Mouse (Mus musculus) hindbrain, embryonic 14.5 days (tissue): Measurements from ENCODE around the gene Olfr1375. TPM values are rescaled to one million over a fixed set of nuclear protein-coding genes. Genes with fewer than 3 reads are reported as not detected.

Experiments used
- ATAC-seq: fragments of 200-750 bp; cut with Nextera tagmentation; 2 replicates; pipeline ENCODE4 v1.8.0; 2017; ENCODE audit warnings: moderate number of reproducible peaks, mild to moderate bottlenecking, moderate TSS enrichment, moderate library complexity; ENCODE audit not compliant: low FRiP score
- DNase-seq: peaks from one replicate; pipeline ENCODE4 v3.0.0-alpha.2; 2015; ENCODE audit warnings: low spot score
- H3K27ac ChIP-seq: fragments of 300-500 bp; sonication (generic); 2 replicates; pipeline ENCODE4 v1.5.1; 2014; ENCODE audit warnings: mild to moderate bottlenecking, moderate library complexity
- H3K27me3 ChIP-seq: fragments of 300-500 bp; sonication (generic); 2 replicates; pipeline ENCODE4 v1.6.1; 2014; ENCODE audit warnings: mild to moderate bottlenecking, low read length, mixed read lengths; ENCODE audit not compliant: control insufficient read depth, insufficient read depth
- H3K36me3 ChIP-seq: fragments of 300-500 bp; sonication (generic); replicated peaks from 2 replicates; pipeline ENCODE4 v1.6.1; 2014; ENCODE audit not compliant: control insufficient read depth, insufficient read depth
- H3K4me1 ChIP-seq: fragments of 300-500 bp; sonication (generic); replicated peaks from 2 replicates; pipeline ENCODE4 v1.6.1; 2014; ENCODE audit warnings: antibody characterized with exemption, low read length, mixed read lengths; ENCODE audit not compliant: control insufficient read depth, insufficient read depth
- H3K4me2 ChIP-seq: fragments of 300-500 bp; sonication (generic); replicated peaks from 2 replicates; pipeline ENCODE4 v1.6.1; 2014; ENCODE audit warnings: mild to moderate bottlenecking, moderate library complexity
- H3K4me3 ChIP-seq: fragments of 300-500 bp; sonication (generic); replicated peaks from 2 replicates; pipeline ENCODE4 v1.5.1; 2014; ENCODE audit warnings: mild to moderate bottlenecking, low read length
- H3K9ac ChIP-seq: fragments of 300-500 bp; sonication (generic); 2 replicates; pipeline ENCODE4 v1.6.1; 2014
- H3K9me3 ChIP-seq: fragments of 300-500 bp; sonication (generic); 2 replicates; pipeline ENCODE4 v1.6.1; 2016; ENCODE audit warnings: low read length; ENCODE audit not compliant: control insufficient read depth
- WGBS: fragments of 180-500 bp; shearing (Covaris S2); extraction: QIAGEN DNeasy Blood & Tissue Kit; methylation state at CpG from one replicate; pipeline ENCODE4 v1.1.7; 2014; 5-methylcytosine and 5-hydroxymethylcytosine counted together
- polyA plus RNA-seq: library from polyadenylated mRNA; unstranded; fragments of >200 nt; fragmentation: Nextera tagmentation; extraction: Ambion mirVana; gene quantifications from 2 replicates; pipeline ENCODE4 v1.2.1, GENCODE M21; 2014

The Olfr1375 gene
- polyA plus RNA-seq, 1 experiment from 2014 or later, result not detected

DNA sequence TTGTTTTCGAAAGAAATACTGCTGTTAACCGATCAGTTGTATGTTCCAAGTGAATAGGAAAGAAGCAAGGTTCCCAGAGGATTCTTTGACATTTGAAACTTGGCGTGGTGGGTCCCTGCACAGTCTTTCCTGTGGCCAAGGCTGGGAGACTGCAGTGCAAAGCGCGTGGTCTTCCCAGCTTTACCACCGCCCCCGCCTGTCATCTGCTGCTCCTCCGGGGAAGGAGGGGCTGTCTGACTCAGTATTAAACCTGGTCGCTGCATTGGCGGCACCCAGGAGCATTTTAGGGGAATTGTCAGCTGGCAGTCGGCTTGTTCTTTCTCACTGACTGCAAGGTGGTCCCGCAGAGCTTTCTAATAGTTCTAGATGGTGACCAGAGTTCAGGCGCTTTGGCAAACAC, 37.4 kb downstream of the Olfr1375 start:
- Histone ChIP-seq H3K9me3 (no peaks in the 10 kb centered on the region), H3K4me3 (no peak overlapping the region), H3K4me1 (no peaks in the 10 kb centered on the region), H3K9ac (no peak overlapping the region), H3K27me3 (no peaks in the 10 kb centered on the region), H3K27ac (no peak overlapping the region), H3K4me2 (no peak overlapping the region), H3K36me3 (no peaks in the 10 kb centered on the region)
- ATAC-seq (no peak), DNase-seq (no peak)
- WGBS, result 73% methylated on average over 13 of the region's 13 CpGs

Other genes with a start within 250 kb of the Olfr1375 start
- gene Zfp354c, start 220.4 kb upstream of the Olfr1375 start, polyA plus RNA-seq, result 71.9 and 80.9 TPM in 2 replicates
- gene Zfp879, start 206.6 kb upstream of the Olfr1375 start, polyA plus RNA-seq, result 1.7 TPM in 2 replicates
- not detected in 2 replicates for gene Grm6, start 197.4 kb upstream of the Olfr1375 start, polyA plus RNA-seq
- 9.9 and 14.4 TPM in 2 replicates for gene Zfp454, start 160.5 kb upstream of the Olfr1375 start, polyA plus RNA-seq
- gene Zfp2, start 131.9 kb upstream of the Olfr1375 start, polyA plus RNA-seq, result 46.5 and 50.9 TPM in 2 replicates
- gene Zfp354b, start 116.5 kb upstream of the Olfr1375 start, polyA plus RNA-seq, result 5.1 and 5.5 TPM in 2 replicates
- not detected in 2 replicates for gene 4933414I15Rik, start 104.3 kb upstream of the Olfr1375 start, polyA plus RNA-seq
- not detected in 2 replicates for gene Prop1, start 94.3 kb upstream of the Olfr1375 start, polyA plus RNA-seq
- not detected in 2 replicates for gene Olfr1378, start 81.6 kb upstream of the Olfr1375 start, polyA plus RNA-seq
- gene Olfr1377, start 66.1 kb upstream of the Olfr1375 start, polyA plus RNA-seq, result not detected in 2 replicates
- gene Olfr51, start 44.5 kb upstream of the Olfr1375 start, polyA plus RNA-seq, result not detected in 2 replicates
- gene Olfr54, start 33.9 kb upstream of the Olfr1375 start, polyA plus RNA-seq, result not detected in 2 replicates
- 12.4 and 16.7 TPM in 2 replicates for gene Zfp354a, start 11.1 kb downstream of the Olfr1375 start, polyA plus RNA-seq
- not detected in 2 replicates for gene Gm12569, start 172.4 kb downstream of the Olfr1375 start, polyA plus RNA-seq
- 132 and 144 TPM in 2 replicates for gene Clk4, start 213.6 kb downstream of the Olfr1375 start, polyA plus RNA-seq
- 0.25 and 0.54 TPM in 2 replicates for gene BC049762, start 214.9 kb downstream of the Olfr1375 start, polyA plus RNA-seq
- 10.2 and 10.7 TPM in 2 replicates for gene Col23a1, start 241.8 kb downstream of the Olfr1375 start, polyA plus RNA-seq